Mouse (Mus musculus) layer of hippocampus, adult 2 months (tissue): ENCODE results near the gene Tnfsf9. TPM values are rescaled to one million over a fixed set of nuclear protein-coding genes. Genes with fewer than 3 reads are reported as not detected.
"Not testable (repeated sequence)": the region's sequence is repeated elsewhere in the genome, so short reads cannot be mapped to it uniquely, and the experiment has no call there.

Source experiments
- DNase-seq, 2 experiments: peaks; one replicate each; pipeline ENCODE4 v3.0.0; 2022; ENCODE audit warnings: low spot score in 2 of 2
- H3K27ac ChIP-seq: fragments of 200-600 bp; 2 replicates; pipeline ENCODE4 v1.8.1; 2022
- H3K4me3 ChIP-seq: fragments of 200-600 bp; 2 replicates; pipeline ENCODE4 v1.8.1; 2022; ENCODE audit warnings: mild to moderate bottlenecking
- CTCF ChIP-seq: fragments of 200-600 bp; conservative IDR thresholded peaks from 2 replicates; pipeline ENCODE4 v1.8.1; 2022; ENCODE audit warnings: antibody characterized with exemption, mild to moderate bottlenecking, moderate library complexity
- total RNA-seq, 2 experiments: library from RNA; stranded (reverse); gene quantifications; 2 replicates each; pipeline ENCODE4 v1.2.3; 2021

The Tnfsf9 gene
- total RNA-seq, 2 experiments from 2014 or later = 0.37 to 0.38 TPM

DNA sequence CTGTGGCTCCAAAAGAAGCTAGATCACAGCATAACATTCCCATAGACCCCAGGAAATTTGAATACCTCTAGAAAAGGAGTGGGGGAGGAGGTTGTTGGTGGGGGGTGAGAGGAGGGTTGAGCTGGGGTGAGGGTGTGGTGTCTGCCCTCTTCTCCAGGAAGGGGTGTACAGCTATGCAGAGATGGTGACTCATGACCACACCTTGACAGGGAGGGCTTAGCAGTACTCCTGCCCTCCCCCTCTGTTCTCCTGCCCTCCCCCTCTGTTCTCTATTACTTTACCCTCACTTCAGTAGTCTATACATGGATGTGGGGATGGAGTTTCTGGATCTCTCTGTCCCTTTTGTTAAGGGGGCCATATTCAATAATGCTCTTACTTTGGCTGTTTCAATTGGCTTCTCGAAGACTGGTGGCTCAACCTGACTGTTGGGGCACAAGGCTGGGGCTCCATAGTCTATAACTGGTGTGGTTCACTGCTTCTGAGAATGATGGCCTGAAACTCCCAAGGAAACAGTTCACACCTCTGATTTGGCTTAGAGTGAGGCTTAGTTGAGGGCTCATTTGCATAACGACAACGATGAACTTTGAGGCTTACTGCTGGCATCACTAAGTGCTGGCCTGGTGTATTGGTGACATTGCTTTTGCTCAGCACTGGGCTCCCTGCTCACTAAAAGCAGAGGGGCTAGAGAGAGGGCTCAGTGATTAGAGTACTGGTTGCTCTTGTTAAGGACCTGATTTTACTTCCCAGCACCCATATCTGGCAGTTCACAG, 20.9 kb downstream of the Tnfsf9 start:
- no peak for DNase-seq
- no peak for TF ChIP-seq CTCF
- Histone ChIP-seq H3K27ac (no peak overlapping the region), H3K4me3 (no peak overlapping the region)

GRCm38 (mm10) chr17:57131793-57132192, 26.7 kb downstream of the Tnfsf9 start:
- no peak overlapping the region for H3K4me3 ChIP-seq
- no peak for TF ChIP-seq CTCF
- no peak for DNase-seq
- H3K27ac ChIP-seq = no peak overlapping the region

DNA sequence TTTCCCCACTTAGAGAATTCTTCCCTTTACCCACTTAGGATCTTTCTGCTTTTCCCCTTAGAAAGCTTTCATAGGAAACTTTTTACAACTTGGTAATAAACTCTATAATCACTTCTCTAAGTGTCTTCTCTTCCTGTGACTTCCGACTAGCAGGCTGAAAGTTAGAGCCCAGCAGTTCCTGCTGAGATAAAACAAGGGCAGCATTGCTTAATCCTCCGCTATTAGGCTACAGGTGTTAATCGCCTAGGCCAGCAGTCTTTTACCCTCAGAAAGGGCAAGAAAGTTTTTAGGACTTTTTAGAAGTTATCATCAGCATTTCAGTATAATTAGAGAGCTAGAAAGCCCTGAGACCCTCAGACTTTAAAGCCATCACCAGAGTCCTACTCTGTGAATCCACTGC, 28.9 kb downstream of the Tnfsf9 start:
- not testable (repeated sequence) for H3K27ac ChIP-seq, H3K4me3 ChIP-seq, DNase-seq

- no peak overlapping the region for H3K27ac ChIP-seq
- no peak for TF ChIP-seq CTCF
- DNase-seq = no peak
- H3K4me3 ChIP-seq = no peak overlapping the region
Measured at GRCm38 (mm10) chr17:57134693-57135092, 29.6 kb downstream of the Tnfsf9 start.

DNA sequence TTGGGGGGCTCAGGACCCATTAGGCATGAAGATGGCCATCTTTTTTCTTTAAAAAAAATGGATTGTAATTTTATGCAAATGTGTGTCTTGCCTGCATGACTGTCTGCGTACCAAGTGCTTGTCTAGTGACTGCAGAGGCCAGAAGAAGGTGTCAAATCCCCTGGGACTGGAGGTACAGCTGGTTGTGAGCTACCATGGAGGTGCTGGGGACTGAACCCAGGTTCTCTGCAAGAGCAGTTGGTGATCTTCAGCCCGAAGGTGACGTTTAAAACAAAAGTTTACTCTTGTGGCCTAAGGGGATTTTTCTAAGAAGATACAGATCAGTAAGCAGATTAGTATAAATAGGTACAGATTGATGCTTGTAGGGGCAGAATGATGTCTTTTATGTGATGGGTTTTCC, 30.5 kb downstream of the Tnfsf9 start:
- DNase-seq = no peak
- TF ChIP-seq CTCF = no peak
- Histone ChIP-seq H3K27ac (no peak overlapping the region), H3K4me3 (no peak overlapping the region)

DNA sequence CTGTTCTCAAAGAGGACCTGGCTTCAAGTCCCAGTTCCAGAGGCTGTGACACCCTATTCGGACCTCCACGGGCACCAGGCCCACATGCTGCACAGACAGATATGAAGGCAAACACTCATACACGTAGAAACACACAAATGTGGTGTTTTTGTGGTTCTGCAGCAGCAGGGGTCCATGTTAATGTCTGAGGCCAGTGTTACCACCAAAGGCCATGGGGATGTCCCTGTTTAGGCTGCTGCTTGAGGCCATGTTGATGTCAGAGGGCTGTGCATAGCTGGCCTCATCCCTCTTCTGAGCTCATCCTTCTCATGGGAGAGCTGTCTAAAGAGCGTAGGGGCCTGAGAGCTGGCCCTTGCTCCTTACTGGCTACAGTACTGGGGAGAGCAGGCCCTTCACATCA, 33.6 kb downstream of the Tnfsf9 start:
- no peak for DNase-seq
- no peak for TF ChIP-seq CTCF
- Histone ChIP-seq H3K27ac (no peak overlapping the region), H3K4me3 (no peak overlapping the region)

GRCm38 (mm10) chr17:57139708-57140107, 34.6 kb downstream of the Tnfsf9 start:
- no peak for TF ChIP-seq CTCF
- Histone ChIP-seq H3K27ac (no peak overlapping the region), H3K4me3 (no peak overlapping the region)
- DNase-seq = no peak

GRCm38 (mm10) chr17:57143704-57144103, 38.6 kb downstream of the Tnfsf9 start:
- H3K4me3 ChIP-seq = no peak overlapping the region
- DNase-seq = no peak
- H3K27ac ChIP-seq = no peak overlapping the region
- TF ChIP-seq CTCF = no peak

GRCm38 (mm10) chr17:57145115-57145514, 40.0 kb downstream of the Tnfsf9 start:
- no peak for DNase-seq
- no peak for TF ChIP-seq CTCF
- H3K27ac ChIP-seq = no peak overlapping the region
- H3K4me3 ChIP-seq = no peak overlapping the region

- no peak overlapping the region for H3K4me3 ChIP-seq
- DNase-seq = no peak
- no peak overlapping the region for H3K27ac ChIP-seq
- no peak for TF ChIP-seq CTCF
Measured at GRCm38 (mm10) chr17:57148343-57148742, 43.2 kb downstream of the Tnfsf9 start.

DNA sequence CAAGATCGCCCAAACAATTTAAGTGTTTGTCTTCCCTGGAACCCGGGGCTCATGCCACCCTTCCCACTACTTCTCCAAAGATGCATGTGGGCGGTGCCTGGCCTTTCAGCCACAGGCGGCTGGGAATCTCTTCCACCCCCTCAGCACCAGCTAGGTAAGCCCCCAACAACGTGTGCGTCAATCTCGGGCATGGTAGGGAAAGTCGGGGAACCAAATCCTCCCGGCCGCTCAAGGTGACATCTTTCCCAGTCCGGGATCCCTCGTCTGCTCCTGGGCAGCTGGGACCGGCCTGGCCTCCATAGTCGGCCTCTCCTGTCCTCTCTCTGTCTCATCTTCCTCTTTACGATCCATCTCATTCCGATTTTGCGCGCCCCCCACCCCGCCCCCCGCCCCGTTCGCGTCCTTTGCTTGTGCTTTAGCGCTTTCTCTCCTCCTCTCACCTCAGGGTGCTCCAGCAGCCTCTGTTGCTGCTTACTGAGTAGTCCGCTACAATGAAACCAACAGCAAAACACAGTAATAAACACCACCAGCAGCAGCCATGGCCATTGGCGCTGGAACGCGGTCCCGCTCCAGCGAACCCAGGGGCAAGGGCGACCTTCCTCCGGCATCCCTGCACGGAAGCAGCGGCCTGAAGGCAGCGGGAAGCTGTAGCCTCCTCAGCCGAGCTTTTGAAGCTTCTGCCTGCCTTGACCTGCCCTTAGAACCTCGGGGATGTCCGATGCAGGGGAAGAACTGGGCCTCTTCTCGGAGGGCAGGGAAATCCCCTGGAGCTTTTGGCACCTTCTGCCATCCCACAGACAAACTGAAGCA, 44.1 kb downstream of the Tnfsf9 start, which contains the start of gene Cd70:
Gene Cd70, minus strand, starts transcription at position 784 of the 810 bp plus-strand sequence.
- Histone ChIP-seq H3K4me3 (peak within 1 kb of the TSS; percentile 19), H3K27ac (no peak within 1 kb of the TSS)
- TF ChIP-seq CTCF = no peak
- DNase-seq = no peak

- no peak overlapping the region for H3K27ac ChIP-seq
- H3K4me3 ChIP-seq = no peak overlapping the region
- no peak for TF ChIP-seq CTCF
- no peak for DNase-seq
Measured at GRCm38 (mm10) chr17:57153006-57153405, 47.9 kb downstream of the Tnfsf9 start.

- Histone ChIP-seq H3K27ac (no peak overlapping the region), H3K4me3 (no peak overlapping the region)
- TF ChIP-seq CTCF = no peak
- no peak for DNase-seq
Measured at GRCm38 (mm10) chr17:57153787-57154186, 48.7 kb downstream of the Tnfsf9 start.

Other genes with a start within 250 kb of the Tnfsf9 start
- not detected for gene Acsbg2, start 230.9 kb upstream of the Tnfsf9 start, total RNA-seq
- gene 1700061G19Rik, start 229.8 kb upstream of the Tnfsf9 start, total RNA-seq = under 1 TPM; 0.13 to 0.22 TPM
- gene Mllt1, start 169.9 kb upstream of the Tnfsf9 start, total RNA-seq = 10 to 100 TPM; 81.0 to 87.5 TPM
- not detected for gene Acer1, start 123.2 kb upstream of the Tnfsf9 start, total RNA-seq
- gene Clpp, start 115.0 kb upstream of the Tnfsf9 start, total RNA-seq = 10 to 100 TPM; 70.3 to 71.1 TPM
- 10 to 100 TPM; 23.9 to 24.0 TPM for gene Alkbh7, start 108.0 kb upstream of the Tnfsf9 start, total RNA-seq
- not detected for gene Pspn, start 105.3 kb upstream of the Tnfsf9 start, total RNA-seq
- gene Gtf2f1, start 94.0 kb upstream of the Tnfsf9 start, total RNA-seq = 10 to 100 TPM; 61.2 to 63.2 TPM
- under 1 TPM in 1 of 2 experiments, not detected in 1; 0.64 TPM for gene Gm17949, start 93.9 kb upstream of the Tnfsf9 start, total RNA-seq
- 100 to 1,000 TPM; 115 to 120 TPM for gene Khsrp, start 73.8 kb upstream of the Tnfsf9 start, total RNA-seq
- not detected for gene Slc25a41, start 63.7 kb upstream of the Tnfsf9 start, total RNA-seq
- gene Crb3, start 46.2 kb upstream of the Tnfsf9 start, total RNA-seq = under 1 TPM in 1 of 2 experiments, not detected in 1; 0.64 TPM
- gene Slc25a23, start 45.5 kb upstream of the Tnfsf9 start, total RNA-seq = 100 to 1,000 TPM; 373 to 393 TPM
- 1 to 10 TPM; 1.4 to 2.0 TPM for gene Dennd1c, start 26.8 kb upstream of the Tnfsf9 start, total RNA-seq
- 100 to 1,000 TPM; 558 TPM for gene Tubb4a, start 17.5 kb upstream of the Tnfsf9 start, total RNA-seq
- gene Cd70, start 44.5 kb downstream of the Tnfsf9 start, total RNA-seq = not detected
- not detected for gene Tnfsf14, start 88.9 kb downstream of the Tnfsf9 start, total RNA-seq
- under 1 TPM; 0.97 to 0.98 TPM for gene C3, start 122.8 kb downstream of the Tnfsf9 start, total RNA-seq
- 10 to 100 TPM; 24.0 to 24.8 TPM for gene Gpr108, start 143.1 kb downstream of the Tnfsf9 start, total RNA-seq
- 1 to 10 TPM; 8.2 to 9.8 TPM for gene Trip10, start 144.1 kb downstream of the Tnfsf9 start, total RNA-seq
- gene Vav1, start 173.8 kb downstream of the Tnfsf9 start, total RNA-seq = 1 to 10 TPM; 2.8 to 3.2 TPM